Mouse (Mus musculus) E14TG2a.4 (cell line): ENCODE measurements at regions not wholly inside any gene's neighbourhood (a gene's known extent, or its start where the extent isn't known, plus 50 kb on each side); places are given as distances from the start of the nearest gene placed in this dataset.

Experiments used
- CTCF ChIP-seq: conservative IDR thresholded peaks from 2 replicates; pipeline ENCODE4 v1.5.1; 2014; ENCODE audit warnings: low read length
- POU5F1 ChIP-seq: IDR thresholded peaks from 2 replicates; pipeline ENCODE4 v1.6.1; 2014; ENCODE audit warnings: low read length, borderline replicate concordance

GRCm38 (mm10) chr3:38201861-38202656, 282.6 kb downstream of the Ankrd50 start:
- TF ChIP-seq CTCF = no peak
- no peak for TF ChIP-seq POU5F1
